Mouse (Mus musculus): ENCODE measurements at regions not wholly inside any gene's neighbourhood (a gene's known extent, or its start where the extent isn't known, plus 50 kb on each side); places are given as distances from the start of the nearest gene placed in this dataset.

GRCm38 (mm10) chr1:73084946-73085345 lies 69.2 kb upstream of the Tnp1 start:
- TF ChIP-seq EP300 (IDR thresholded peaks at IDR 0.05) (no peak), CTCF (IDR thresholded peaks at IDR 0.05) (no peak)
